Mouse (Mus musculus) subcutaneous adipose tissue, adult 2 months (tissue): ENCODE measurements around the gene Col5a1. TPM values are rescaled to one million over a fixed set of nuclear protein-coding genes. Genes with fewer than 3 reads are reported as not detected.

ENCODE experiments used
- polyA plus RNA-seq: library from polyadenylated mRNA; depleted of rRNA; stranded (reverse); fragments of >200 nt; gene quantifications from 2 replicates; pipeline ENCODE4 v1.2.3, GENCODE M21; 2012; ENCODE audit warnings: low replicate concordance; rRNA removed

Gene Col5a1
- polyA plus RNA-seq: 78.3 and 108 TPM in 2 replicates

GRCm38 (mm10) chr2:27886148-27886551, at the start of gene Col5a1:
Col5a1 (plus strand) TSS chr2:27886425.

GRCm38 (mm10) chr2:28084768-28085167, 198.5 kb downstream of the Col5a1 start, which contains the start of gene Fcnb:
Fcnb (minus strand) TSS chr2:28084885.

Other genes starting within 250 kb of the Col5a1 start
- 83.8 and 120 TPM in 2 replicates for gene Rxra, start 210.0 kb upstream of the Col5a1 start, polyA plus RNA-seq
- not detected in 2 replicates for gene Fcnb, start 198.5 kb downstream of the Col5a1 start, polyA plus RNA-seq